Mouse (Mus musculus): ENCODE results near the gene Opalin.

- peak; percentile 86 for TF ChIP-seq CTCF (IDR thresholded peaks at IDR 0.05)
- TF ChIP-seq EP300 (IDR thresholded peaks at IDR 0.05): no peak
Measured at GRCm38 (mm10) chr19:41089833-41090232, 12.9 kb upstream of the Opalin start.

Measured in lung, postnatal 0 days (tissue).